Mouse (Mus musculus): ENCODE data around the gene Rhbdf2.

The Rhbdf2 gene

DNA sequence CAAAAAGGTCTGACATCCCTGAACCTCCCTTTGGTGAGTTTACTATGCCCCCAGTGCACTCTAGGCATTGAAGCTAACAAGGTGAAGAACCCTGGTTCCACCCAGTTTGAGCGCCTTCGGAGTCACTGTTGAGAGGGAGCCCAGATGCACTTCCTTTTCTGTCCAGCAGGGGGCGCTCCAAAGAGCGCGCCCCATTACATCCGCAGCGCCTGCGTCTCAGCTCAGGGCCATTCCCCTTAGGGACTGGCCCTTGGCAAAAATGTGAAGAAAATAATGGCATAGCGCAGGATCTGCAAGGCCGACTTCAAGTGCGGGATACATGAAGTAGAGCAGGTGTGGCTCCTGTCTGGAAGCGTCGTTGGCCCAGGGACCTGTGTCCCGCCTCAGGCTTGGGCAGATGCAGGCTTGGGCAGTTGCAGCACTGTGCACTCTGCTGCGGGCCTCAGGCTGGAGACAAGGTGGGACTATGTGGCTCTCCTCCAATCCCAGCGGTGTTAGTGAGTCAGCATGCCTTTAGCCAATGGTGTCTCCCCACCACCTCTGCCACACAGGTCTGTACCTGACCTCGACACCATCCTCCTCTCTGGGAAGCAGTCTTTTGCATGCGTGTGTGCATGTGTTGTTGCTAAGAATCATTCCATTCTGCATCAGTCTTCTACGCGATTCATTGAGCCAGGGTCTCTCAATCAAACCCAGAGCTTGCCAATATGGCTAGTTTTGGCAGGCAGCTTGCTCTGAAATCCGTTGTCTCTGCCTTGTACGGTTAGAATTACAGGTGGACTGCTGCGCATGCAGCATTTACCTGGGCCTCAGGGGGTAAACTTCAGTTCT is 39.8 kb downstream of the Rhbdf2 start:
- peak; percentile 90 for DNase-seq (ENCODE audit: low spot score)

DNA sequence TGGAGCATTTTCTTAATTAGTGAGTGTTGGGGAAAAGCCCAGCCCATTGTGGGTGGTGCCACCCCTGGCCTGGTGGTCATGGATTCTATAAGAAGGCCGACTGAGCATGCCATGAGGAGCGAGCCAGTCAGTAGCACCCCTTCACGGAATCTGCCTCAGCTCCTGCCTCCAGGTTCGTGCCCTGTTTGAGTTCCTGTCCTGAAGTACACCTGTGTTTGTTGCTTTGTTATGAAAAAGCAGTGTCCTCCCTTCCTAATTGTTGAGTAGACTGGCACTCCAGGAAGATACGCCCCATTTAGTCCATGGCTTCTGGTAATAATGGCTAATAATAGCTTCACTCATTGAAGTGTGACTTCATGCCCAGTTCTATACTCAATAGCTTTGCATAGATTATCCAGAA is 40.5 kb downstream of the Rhbdf2 start, which contains the start of gene Aanat:
TSS of gene Aanat (plus strand) at position 123 of the 400 bp plus-strand sequence.
- DNase-seq (ENCODE audit: low spot score), result no peak

DNA sequence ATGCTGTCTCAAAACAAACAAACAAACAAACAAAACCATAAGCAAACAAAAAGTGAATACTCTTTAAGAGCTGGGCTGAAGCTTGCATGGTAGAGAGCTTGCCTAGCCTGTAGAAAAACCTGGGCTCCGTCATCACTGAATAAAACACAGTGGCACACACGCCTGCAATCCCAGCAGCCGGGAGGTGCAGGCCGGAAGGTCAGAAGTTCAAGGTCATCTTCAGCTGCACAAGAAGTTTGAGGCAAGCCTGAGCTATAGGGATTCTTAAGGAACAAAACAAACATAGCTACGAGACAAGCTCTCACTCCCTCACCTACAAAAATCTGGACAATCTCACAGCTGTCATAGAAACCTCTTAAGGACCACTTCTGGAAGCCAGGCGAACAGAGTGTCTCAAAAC is 41.1 kb downstream of the Rhbdf2 start:
- DNase-seq (ENCODE audit: low spot score), result no peak

DNA sequence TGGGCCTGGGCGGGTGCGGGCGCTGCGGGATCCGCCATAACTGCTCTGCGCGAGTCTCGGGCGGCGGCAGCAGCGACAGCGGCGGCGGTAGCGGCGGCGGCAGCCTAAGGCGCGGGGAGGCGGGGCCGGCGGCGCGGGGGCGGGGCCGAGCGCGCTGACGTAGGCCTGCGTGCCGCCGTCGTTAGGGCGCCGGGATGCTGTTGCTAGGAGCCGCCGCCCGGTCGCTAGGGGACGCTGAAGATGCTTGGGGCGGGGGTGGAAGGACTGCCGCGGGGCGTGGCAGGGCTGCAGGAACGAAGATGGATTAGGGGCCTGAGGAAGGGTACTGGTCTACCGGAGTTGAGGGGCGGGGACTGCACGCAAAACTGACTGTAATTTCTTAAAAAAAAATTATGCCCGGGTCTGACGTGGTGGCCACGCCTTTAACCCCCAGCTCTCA is 45.4 kb downstream of the Rhbdf2 start, which contains the start of gene Ube2o:
TSS of gene Ube2o (minus strand) at position 72 of the 439 bp plus-strand sequence.
- DNase-seq (ENCODE audit: low spot score), result peak; percentile 95

DNA sequence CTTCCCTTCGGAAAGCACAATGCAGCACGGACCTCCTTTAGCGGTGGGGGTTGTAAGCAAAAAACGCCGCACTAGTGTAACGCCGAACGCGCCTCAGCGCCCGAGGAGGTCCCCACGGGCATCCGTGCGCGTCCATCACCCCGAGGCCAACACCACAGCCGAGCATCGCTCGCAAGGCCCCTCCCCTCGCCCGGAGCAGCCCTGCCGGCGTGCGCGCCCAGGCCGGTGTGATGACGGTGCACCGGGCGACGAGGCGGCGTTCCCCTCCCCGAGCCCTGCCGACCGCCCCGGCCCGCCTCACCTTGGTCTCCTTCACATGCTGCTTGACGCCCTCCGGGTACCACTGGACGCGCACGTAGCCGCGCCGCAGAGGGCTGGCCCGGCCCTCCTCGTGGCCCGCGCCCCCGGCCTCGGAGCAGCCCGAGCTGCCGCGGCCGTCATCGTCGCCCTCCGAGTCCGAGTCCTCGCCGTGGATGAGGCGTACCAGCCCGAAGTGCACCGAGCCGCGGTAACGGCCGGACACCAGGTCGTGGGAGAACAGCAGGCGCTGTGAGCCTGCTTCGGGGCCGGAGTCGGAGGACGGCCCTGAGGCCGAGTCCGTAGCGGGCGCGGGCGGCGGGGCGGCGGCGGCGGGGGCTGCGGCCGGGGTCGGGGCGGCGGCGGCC is 46.0 kb downstream of the Rhbdf2 start:
- peak; percentile 56 for DNase-seq (ENCODE audit: low spot score)

DNA sequence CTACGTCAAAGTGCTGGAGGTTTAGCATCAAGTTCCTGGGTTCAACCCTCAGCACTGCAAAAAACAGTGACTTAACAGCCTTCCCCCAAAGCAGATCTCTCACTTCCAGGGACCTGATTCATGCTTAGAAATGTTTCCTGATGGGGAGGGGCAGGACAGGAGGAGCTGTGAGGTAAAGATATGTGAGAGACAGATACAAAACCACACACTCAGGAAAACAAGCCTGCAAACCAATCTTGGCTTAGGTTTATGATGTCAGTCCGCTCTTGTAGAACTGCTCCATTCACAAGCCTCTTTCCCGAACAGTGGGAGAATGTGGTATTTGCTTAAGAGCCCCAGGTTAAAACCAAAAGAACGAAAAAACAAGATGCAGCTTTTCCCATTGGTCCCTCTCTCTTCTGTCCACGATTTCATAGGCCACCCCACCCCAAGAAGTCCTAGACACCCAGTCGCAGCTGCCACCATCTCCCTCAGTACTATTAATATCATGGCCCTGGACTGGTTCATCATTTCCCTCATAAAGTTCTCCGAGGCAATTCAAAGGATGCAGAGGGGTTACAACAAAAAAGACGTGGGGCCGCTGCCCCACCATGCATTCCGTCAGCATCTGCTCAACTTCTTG is 46.7 kb downstream of the Rhbdf2 start:
- no peak for DNase-seq (ENCODE audit: low spot score)

DNA sequence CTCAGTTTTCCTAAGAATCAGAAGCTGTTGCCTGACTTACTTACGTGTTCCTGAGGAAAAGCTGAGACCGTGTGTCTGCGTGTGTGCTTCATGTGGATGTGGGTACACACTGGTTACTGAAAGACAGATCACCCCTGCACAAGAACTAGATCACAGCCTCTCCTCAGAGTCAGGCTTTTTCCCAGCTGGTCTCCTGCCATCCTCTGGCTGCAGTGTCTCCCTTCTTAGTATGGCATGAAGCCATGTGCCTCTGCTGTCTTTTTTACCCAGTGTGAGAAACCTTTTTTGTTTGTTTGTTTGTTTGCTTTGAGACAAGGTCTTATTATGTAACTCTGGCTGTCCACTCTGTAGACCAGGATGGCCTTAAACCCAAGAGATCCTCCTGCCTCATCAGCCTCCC is 47.5 kb downstream of the Rhbdf2 start:
- no peak for DNase-seq (ENCODE audit: low spot score)

DNA sequence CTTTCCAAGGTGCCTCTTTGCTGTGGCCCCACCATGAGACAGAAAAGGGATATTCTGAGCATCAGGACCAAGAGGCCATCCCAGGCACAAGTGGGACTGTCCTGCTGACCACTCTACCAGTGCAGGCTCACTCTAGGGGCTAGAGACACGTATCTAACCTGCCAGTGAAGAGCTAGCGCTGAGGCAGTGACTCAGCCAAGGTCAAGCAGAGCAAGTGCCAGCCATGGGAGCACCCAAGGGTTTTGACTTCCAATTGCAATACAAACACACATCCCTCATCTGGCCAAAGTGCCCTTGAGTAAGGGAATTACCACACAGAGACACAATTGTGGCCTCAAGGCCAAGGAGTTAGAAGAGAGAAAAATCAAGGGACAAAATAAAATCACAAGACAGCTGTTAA is 51.4 kb downstream of the Rhbdf2 start:
- DNase-seq (ENCODE audit: low spot score), result no peak

DNA sequence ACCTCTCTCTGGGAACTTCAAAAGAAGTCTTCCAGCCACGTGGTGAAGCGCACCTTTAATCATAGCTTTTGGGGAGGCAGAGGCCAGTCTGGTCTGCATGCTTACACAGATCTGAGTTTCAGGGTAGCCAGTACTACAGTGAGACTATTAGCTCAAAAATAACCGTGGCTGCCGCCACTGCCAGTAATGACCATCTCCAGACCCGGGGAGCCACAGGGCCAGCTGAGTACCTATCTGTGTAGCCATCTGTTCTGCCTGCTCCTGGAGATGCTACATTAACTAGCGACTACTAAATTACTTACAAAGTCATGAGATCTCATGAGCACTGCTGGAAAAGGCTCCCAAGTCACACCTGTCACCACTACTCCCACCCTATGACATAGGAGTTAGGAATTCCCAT is 51.8 kb downstream of the Rhbdf2 start:
- DNase-seq (ENCODE audit: low spot score), result no peak

DNA sequence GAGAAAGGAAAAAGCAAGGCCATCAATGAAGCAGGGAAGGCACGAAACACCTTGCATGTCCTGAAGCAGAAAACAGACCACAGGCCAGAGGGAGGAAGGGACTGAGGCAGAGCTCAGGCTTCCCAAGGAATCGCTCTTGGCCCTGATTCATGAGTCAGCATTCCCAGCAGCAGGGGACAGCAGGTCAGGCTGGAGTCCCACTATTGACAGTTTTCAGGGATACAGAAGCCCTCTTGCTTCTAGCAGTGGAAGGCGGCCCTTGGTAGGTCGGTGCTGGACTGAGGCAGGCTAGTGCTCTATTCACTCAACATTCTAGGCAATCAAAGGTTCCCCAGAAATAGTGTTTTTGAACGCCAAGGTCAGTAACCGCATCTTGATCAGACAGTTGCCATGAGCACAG is 52.3 kb downstream of the Rhbdf2 start:
- DNase-seq (ENCODE audit: low spot score), result no peak

DNA sequence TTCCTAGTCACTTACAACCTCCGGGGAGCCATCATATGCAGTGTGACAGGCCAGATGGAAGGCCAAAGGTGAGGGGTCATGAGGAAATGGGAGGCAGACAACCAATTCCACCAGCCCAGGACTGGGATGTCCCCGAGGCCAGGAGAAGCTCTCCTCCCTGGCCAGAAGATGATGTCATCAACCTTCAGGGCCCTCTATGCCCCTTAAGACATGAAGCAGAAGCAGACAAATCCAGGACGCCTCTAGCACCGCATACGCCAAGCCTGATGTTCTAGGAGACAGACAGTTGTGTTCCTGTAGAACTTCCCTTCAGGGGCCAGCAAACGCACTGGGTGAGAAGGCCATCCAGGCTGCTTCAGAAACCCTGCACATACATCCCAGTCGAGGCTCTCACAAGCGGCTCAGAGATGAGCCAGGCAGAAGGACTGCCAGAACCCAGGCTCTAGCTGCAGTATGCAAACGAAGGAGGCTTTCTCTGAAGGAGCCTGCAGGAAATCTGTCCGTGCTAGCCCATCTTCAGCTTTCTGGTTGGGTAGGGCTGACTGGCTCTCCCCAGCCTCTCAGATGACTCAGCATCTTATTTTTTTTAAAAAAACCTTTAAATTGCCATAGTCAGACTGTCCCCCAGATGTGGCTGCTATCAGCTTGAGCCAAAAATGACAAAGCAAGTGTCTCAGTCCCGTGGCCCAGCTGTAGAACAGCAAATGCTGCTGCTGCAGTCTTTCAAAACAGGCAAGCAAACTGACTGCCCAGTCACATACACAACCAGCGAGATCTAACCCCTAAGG is 53.9 kb downstream of the Rhbdf2 start:
- no peak for DNase-seq (ENCODE audit: low spot score)

DNA sequence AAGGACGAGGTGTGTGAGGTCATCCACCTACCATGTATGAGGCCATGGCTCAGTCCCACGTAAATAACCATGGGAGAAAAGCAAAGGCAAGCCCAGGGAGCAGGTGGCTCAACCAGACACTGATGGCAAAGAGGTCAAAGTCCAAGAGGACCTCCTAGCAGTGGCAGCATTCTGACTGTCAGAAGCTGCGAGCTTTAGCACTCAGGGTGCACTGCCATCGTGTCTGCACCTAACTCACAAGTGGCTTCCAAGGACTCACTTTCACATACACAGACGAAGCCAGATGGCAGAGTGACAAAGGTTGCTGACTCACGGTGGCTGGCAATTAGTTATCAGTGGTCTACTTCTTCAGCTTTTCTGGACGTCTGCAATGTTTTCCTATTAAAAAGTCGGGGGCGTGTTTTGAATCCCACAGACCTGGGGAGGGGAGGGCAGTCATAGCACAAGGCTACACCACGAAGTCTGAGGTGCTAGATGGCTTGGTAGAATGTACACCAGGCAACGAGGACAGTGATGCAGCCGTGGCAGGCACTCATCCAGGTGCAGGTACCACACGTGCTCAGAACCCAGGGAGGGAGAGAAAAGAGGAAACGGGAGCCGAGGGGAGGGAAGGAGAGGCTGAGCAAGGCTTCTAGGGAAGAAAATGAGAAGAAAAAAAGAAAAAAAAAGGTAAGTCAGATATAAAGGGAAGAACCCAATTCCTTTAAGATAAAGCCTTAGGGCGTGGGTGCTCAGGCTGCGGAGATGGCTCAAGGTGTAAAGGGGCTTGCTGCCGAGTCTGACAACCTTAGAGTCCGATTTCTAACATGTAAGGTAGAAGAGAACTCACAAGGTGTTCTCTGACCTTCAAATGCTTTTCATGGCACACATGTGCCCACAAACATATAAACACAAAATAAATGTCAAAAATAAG is 54.8 kb downstream of the Rhbdf2 start:
- DNase-seq (ENCODE audit: low spot score), result no peak

DNA sequence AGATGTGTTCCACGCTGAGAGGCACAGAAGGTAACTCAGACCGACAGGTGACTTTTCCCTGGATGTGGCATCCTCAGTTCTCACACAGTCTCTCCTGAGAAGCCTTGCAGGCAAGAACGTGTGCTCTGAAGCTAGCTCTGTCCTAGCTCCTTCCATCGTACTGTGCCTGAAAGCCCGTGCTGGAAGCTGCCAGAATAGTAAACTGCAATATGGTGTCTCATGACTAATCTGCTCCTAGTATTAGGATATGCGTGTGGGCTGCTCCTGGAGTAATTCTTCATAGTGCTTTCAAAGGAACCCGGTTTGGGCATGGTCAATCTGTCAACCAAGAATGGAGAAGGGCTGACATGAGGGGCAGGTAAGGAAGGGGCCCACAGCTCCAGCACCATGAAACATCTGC is 56.0 kb downstream of the Rhbdf2 start:
- no peak for DNase-seq (ENCODE audit: low spot score)

DNA sequence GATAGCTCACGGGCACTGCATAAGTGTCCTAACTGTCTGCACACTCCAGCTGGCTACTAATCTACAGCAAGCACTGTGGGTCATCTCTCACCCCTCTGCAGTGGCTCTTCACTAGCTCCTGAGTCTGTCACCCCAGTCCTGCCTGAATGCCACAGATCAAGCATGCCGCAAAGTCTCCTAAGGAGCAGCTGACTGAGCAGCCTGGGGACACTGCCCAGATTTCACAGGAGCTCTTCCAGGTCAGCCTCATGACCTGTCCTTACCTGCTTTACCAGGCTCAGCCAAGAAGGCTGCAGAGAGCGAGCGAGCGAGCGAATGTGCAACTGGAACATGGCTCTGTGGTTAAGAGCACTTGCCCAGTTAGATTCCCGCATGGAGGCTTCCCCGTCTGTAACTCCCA is 59.3 kb downstream of the Rhbdf2 start:
- no peak for DNase-seq (ENCODE audit: low spot score)

DNA sequence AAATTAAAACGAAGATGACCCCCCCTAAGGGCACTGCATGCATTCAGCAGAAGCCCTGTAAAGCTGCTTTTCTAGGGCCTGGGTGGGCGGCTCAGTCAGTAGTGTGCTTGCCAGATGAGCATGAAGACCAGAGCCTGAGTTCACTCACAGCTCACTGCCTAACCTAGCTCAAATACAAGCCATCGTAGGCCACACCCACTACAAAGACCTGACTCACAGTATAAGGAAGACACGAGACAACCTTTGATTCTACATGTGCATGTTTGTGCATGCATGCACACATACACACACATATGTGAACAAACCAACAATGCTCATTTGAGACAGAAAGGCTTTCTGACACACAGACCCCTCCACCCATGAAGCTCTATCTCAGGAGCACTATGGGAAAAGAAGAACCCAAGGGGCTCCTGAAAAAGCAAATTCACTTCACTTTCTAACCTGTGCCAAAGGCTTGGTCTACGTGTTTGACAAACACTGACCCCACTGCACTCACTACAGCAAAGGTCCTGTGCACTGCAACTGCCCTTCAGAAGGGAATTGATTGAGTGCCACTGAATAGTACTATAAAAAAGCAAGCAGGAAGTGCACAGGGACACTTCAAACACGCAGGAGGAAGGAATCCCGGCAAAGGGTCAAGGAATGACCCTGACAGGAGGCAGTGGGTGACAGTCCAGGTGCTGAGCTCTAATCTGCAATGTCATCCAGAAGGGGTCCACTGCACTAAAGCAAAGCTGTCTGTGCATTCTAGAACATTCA is 61.4 kb downstream of the Rhbdf2 start:
- DNase-seq (ENCODE audit: low spot score), result no peak

DNA sequence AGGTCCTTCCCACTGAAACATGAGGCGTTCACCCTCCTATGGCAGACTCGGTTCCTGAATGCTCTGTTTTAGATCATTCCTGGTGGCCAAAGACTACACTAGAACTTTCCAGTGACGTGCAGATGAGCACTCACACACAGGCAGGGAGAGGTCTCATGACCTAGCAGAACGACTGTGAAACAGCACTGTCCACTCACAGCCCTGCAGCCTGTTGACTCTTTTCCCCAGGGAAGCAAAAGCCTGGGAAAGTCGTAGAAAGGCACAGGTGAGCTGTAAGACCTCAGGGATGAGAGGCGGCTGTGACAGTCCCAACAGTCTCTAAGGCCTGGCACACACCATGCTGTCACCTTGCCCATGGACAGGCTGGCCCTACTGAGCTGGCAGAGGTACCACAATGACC is 70.5 kb downstream of the Rhbdf2 start:
- no peak for DNase-seq (ENCODE audit: low spot score)

DNA sequence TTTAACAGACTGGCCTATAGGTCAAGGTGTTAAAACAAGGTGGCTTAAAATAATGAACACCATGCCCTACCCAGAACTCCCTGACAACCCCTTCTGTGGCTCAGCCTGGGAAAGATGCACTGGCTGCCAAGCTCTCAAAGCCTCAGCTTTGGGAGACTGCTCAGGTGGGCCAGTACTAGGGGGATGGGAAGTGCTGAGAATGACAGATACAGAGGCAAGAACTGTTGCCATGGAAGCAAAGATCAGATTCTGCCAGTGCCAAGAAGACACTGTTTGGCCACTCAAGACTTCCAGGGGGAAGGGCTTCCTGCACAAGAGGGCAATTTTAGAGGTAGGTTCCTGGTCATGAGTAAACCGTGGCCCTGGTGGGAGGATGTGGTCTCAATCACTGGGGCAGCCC is 71.2 kb downstream of the Rhbdf2 start:
- no peak for DNase-seq (ENCODE audit: low spot score)

DNA sequence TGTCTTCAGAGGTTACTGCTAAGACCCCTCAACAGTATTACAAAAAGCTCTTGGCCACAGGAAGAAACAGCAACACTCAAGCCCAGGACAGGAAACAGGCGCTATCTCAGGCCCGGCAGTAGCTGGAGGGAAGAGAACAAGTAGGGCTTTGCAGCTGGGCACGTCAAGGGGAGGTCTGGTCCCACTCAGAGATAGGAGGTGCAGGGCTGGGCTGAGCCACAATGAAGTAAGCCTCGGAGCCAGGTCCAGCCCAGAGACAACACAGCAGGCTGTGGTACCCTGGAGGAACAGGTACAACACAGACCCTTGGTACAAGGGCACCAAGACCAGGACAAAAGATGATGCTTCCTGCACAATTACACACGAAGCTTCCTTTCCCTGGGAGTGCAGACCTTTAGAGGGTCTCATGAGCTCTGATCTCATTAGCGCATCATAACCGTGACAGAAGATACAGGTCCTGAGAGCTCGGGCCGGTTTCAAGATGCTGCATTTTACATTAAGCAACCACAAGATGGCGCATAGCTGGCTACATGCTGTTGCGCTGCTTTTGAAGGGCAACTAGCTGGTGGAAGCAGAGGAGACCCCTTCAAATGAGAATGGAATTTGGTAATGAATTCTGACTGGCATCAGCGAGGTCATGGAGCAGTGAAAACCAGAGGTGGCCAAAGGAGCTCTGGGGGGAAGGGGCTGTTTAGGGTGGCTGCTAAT is 72.5 kb downstream of the Rhbdf2 start:
- DNase-seq (ENCODE audit: low spot score), result peak; percentile 88

DNA sequence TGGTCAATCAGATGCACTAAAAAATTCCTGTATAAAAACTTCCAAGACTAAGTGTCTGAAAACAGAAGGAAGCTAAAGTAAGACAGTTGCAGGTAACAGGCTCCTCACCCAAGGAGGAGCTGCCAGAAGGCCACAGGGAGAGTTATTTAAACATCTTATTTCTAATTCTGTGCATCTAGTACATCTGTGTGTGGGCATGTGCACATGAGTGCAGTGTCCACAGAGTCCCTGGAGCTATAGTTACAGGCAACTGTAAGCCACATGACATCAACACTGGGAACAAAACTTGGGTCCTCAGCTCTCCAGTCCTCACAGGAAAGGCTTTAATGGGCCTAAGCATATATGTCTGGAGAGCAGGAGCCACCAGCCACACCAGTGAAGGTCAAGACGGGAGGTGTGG is 74.6 kb downstream of the Rhbdf2 start:
- no peak for DNase-seq (ENCODE audit: low spot score)

DNA sequence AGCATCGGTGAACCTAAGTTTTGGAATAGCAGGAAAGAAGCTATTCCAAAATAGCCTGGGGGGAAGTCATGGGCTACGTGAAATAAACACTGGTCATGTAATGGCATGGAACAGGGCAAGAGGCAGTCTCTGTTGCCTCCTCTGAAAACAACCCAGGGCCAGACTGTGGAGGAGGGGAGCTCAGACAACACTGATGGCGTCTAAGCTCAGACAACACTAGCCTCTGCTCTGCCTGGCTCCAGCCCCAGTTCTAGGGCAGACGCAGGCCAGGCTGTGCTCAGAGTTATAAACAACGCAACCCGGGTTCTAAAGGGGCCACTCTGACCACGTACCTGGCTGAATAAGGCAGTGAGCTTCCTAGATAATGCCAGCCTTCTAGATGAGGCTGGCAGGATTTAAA is 76.1 kb downstream of the Rhbdf2 start:
- no peak for DNase-seq (ENCODE audit: low spot score)

Data from retina, embryonic 14.5 days (tissue).